8 mouse cellular contexts compared by ENCODE assay signal in the genomic region with DNA sequence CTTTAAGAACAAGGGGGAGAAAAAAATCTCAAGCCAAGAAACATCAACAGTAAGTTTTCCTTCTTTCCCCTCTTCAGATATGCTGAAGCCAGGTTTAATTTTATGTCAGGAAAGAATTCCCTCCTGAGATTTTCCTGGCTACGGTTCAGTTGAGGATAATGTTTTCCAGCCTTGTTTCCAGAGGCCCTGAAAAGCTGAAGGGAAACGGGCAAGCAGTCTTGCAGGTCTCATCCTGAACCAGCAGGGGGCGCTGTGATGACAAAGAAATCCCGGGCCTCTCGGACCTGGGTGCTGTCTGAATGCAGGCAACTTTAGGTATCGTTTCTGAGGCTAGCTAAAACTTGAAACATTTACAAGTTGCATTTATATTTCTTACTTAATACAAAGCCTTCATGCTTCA.
DNase-seq lines count a peak whose midpoint lies in the region; ATAC-seq and TF ChIP-seq lines count a peak whose summit lies in the region.

No protein-coding gene starts in this region.

- H3K9me3 ChIP-seq in MEL (replicated peaks; ENCODE audit: insufficient read depth, low read length) = no peaks in the 10 kb centered on the region
- no peaks in the 10 kb centered on the region for H3K9me3 ChIP-seq in hindbrain, embryonic 16.5 days (ENCODE audit: control insufficient read depth, low read length)

- ATAC-seq in hindbrain, embryonic 16.5 days = peak; percentile 89

- 3% methylated on average over 6 of the region's 6 CpGs for WGBS in hindbrain, embryonic 16.5 days

- no peaks in the 10 kb centered on the region; a peak in 1 of 4 replicates for H3K27me3 ChIP-seq in MEL (ENCODE audit: control insufficient read depth in 1 of 2, insufficient read depth in 2 of 2, low read length in 2 of 2)
- H3K27me3 ChIP-seq in hindbrain, embryonic 16.5 days (replicated peaks; ENCODE audit: control insufficient read depth, insufficient read depth, low read length) = no peaks in the 10 kb centered on the region

- TF ChIP-seq RAD21 in MEL (IDR thresholded peaks at IDR 0.05; ENCODE audit: low read depth, low read length) = peak; percentile 76

- no peaks in the 10 kb centered on the region for H3K79me2 ChIP-seq in MEL (ENCODE audit: control insufficient read depth, insufficient read depth, low read length, poor library complexity)

- H3K4me3 ChIP-seq in MEL (ENCODE audit: control insufficient read depth in 1 of 2, insufficient read depth in 1 of 2, low read depth in 2 of 2, low read length in 2 of 2) = peak overlapping the region in 1 of 2 experiments; percentile 21; a peak in 1 of 4 replicates
- H3K4me3 ChIP-seq in hindbrain, embryonic 16.5 days (ENCODE audit: low read length) = no peak overlapping the region

- TF ChIP-seq POLR2A in MEL (IDR thresholded peaks at IDR 0.05; ENCODE audit: control insufficient read depth in 1 of 2, insufficient read depth in 1 of 2, low read depth in 1 of 2, low read length in 2 of 2, poor library complexity in 1 of 2) = no peak

- DNase-seq in MEL (ENCODE audit: low read depth, low spot score) = peak; percentile 74
- DNase-seq in cerebellum, adult 11-12 months = peak; percentile 9
- DNase-seq in forelimb bud, embryonic 11.5 days (ENCODE audit: low read depth, low spot score) = peak; percentile 87
- DNase-seq in left cerebral cortex, adult 18-20 months (ENCODE audit: low spot score in 2 of 2) = peak; percentile 82 to 84
- peak; percentile 87 for DNase-seq in mesoderm, embryonic 11.5 days (ENCODE audit: low read depth, low spot score)
- DNase-seq in right cerebral cortex, postnatal 25 days = peak; percentile 81
- DNase-seq in urinary bladder, postnatal 36 days (ENCODE audit: low spot score in 2 of 2) = peak; percentile 75 to 84

- H3K36me3 ChIP-seq in MEL (ENCODE audit: control insufficient read depth in 1 of 2, insufficient read depth in 2 of 2, low read length in 2 of 2) = no peaks in the 10 kb centered on the region
- no peaks in the 10 kb centered on the region for H3K36me3 ChIP-seq in hindbrain, embryonic 16.5 days (ENCODE audit: control insufficient read depth, insufficient read depth, low read length)

- H3K4me2 ChIP-seq in hindbrain, embryonic 16.5 days (ENCODE audit: low read length) = no peak overlapping the region

- H3K27ac ChIP-seq in MEL (ENCODE audit: control insufficient read depth, low read depth, low read length) = no peak overlapping the region
- no peak overlapping the region for H3K27ac ChIP-seq in hindbrain, embryonic 16.5 days (ENCODE audit: low read depth, low read length)

- peak; percentile 76 to 93 (median 87) for TF ChIP-seq CTCF in MEL (IDR thresholded peaks at IDR 0.05 in 2 of 3, conservative IDR thresholded peaks at IDR 0.05 in 1 of 3; ENCODE audit: control insufficient read depth in 1 of 3, insufficient read depth in 1 of 3, low read depth in 2 of 3, low read length in 3 of 3, poor library complexity in 1 of 3, severe bottlenecking in 1 of 3)

- peak overlapping the region; percentile 28; the same call in 1 of the 2 replicates for H3K9ac ChIP-seq in MEL (ENCODE audit: control insufficient read depth, low read depth, low read length, poor library complexity, severe bottlenecking)
- no peak overlapping the region for H3K9ac ChIP-seq in hindbrain, embryonic 16.5 days (ENCODE audit: low read depth, low read length)

- H3K4me1 ChIP-seq in MEL (ENCODE audit: control insufficient read depth in 1 of 2, insufficient read depth in 2 of 2, low read length in 2 of 2) = no peaks in the 10 kb centered on the region; a peak in 1 of 4 replicates
- H3K4me1 ChIP-seq in hindbrain, embryonic 16.5 days (ENCODE audit: control insufficient read depth, insufficient read depth, low read depth, low read length) = no peaks in the 10 kb centered on the region

- TF ChIP-seq EP300 in MEL (IDR thresholded peaks at IDR 0.05; ENCODE audit: low read depth in 1 of 2, low read length in 2 of 2) = no peak

TF ChIP-seq in MEL, 35 proteins besides CTCF, POLR2A, EP300 and RAD21:
- TF ChIP-seq ZNF384 (IDR thresholded peaks at IDR 0.05; ENCODE audit: low read depth, low read length) (no peak), NRF1 (IDR thresholded peaks at IDR 0.05; ENCODE audit: insufficient read depth, low read depth, low read length, poor library complexity, severe bottlenecking) (no peak), ZKSCAN1 (IDR thresholded peaks at IDR 0.05; ENCODE audit: low read depth, low read length) (no peak), SIN3A (IDR thresholded peaks at IDR 0.05; ENCODE audit: low read length) (no peak), SMC3 (IDR thresholded peaks at IDR 0.05; ENCODE audit: low read depth, low read length) (peak; percentile 85), HCFC1 (IDR thresholded peaks at IDR 0.05; ENCODE audit: low read depth, low read length) (no peak), NELFE (IDR thresholded peaks at IDR 0.05; ENCODE audit: low read depth, low read length) (no peak), USF2 (IDR thresholded peaks at IDR 0.05; ENCODE audit: borderline replicate concordance in 1 of 2, insufficient read depth in 1 of 2, low read depth in 1 of 2, low read length in 2 of 2) (no peak), MXI1 (IDR thresholded peaks at IDR 0.05; ENCODE audit: low read depth, low read length) (no peak), TCF12 (IDR thresholded peaks at IDR 0.05; ENCODE audit: low read depth, low read length) (no peak), MAFK (IDR thresholded peaks at IDR 0.05; ENCODE audit: borderline replicate concordance, low read depth, low read length) (no peak), JUND (IDR thresholded peaks at IDR 0.05; ENCODE audit: low read depth, low read length) (no peak), TAL1 (IDR thresholded peaks at IDR 0.05; ENCODE audit: low read length) (no peak), USF1 (IDR thresholded peaks at IDR 0.05; ENCODE audit: low read depth, low read length) (no peak), ZC3H11A (IDR thresholded peaks at IDR 0.05; ENCODE audit: low read depth, low read length) (peak; percentile 73), MYB (IDR thresholded peaks at IDR 0.05; ENCODE audit: low read depth, low read length) (no peak), ELF1 (IDR thresholded peaks at IDR 0.05; ENCODE audit: low read depth, low read length) (no peak), ETS1 (IDR thresholded peaks at IDR 0.05; ENCODE audit: low read depth, low read length) (no peak), KAT2A (conservative IDR thresholded peaks at IDR 0.05; ENCODE audit: low read depth, low read length) (no peak), MEF2A (IDR thresholded peaks at IDR 0.05; ENCODE audit: extremely low read depth, insufficient replicate concordance, low read depth, low read length, poor library complexity, severe bottlenecking) (no peak), E2F4 (IDR thresholded peaks at IDR 0.05; ENCODE audit: borderline replicate concordance, low read depth, low read length) (no peak), CHD2 (IDR thresholded peaks at IDR 0.05; ENCODE audit: low read length) (no peak), POLR2AphosphoS5 (IDR thresholded peaks at IDR 0.05; ENCODE audit: borderline replicate concordance, low read depth, low read length) (no peak), BHLHE40 (IDR thresholded peaks at IDR 0.05; ENCODE audit: borderline replicate concordance, low read depth, low read length) (0 out of 2 replicates have a peak, but pooled peaks have one; percentile 35)

Comparison
In these comparisons a context has a peak if more than half of its experiments do, and no peak if none do; other contexts are left out.
1. DNase-seq: peak in every context shown above with its lines; median percentile 87 in forelimb bud, embryonic 11.5 days; 87 in mesoderm, embryonic 11.5 days; 83 in left cerebral cortex, adult 18-20 months; 81 in right cerebral cortex, postnatal 25 days; 80 in urinary bladder, postnatal 36 days; 74 in MEL; 9 in cerebellum, adult 11-12 months.